Mouse (Mus musculus) ovary, postnatal 36 days (tissue): ENCODE results near the gene Pon3.
A peak's percentile ranks its signal among the peaks of the same experiment; 100 is the strongest.

Experiments used
- DNase-seq: peaks from one replicate; pipeline ENCODE4 v3.0.0; 2022; ENCODE audit warnings: low spot score, mixed read lengths

The Pon3 gene

DNA sequence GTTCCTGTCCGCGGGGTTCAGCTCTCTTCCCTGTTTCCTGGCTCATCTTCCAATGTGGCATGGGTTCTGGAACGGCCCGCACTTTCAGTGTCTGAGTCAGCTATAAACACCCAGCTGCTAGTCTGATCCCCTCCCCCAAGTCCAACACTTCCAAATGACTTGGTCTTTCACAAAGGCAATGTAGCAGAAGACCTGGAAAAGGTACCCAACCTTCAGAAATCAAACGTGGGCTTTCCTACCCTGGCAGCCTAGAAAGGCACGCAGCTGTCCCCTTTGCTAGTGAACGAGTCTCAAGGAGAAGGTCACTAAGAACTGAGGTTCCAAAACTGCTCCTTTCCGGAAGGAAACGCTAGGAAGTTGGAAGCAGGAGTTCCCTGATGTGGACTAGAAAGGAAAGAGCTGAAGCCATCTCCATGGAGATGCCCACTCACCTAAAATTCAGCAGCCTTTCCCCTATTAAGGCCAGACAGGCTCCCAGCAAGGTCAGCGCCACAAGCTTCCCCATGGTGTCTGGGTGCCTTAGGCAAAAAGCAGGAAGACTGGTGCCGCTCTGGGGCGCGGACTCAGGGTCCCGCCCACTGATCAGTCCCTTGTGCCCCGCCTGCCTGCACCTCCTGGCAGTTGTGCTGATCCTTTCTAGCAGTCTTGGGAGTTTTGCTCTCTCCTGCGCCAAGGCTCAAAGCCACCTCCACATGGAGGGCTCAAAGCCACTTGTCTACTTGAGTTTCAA lies at the start of gene Pon3:
Pon3 (minus strand) TSS at position 565 of the 730 bp plus-strand sequence.
- DNase-seq: peak; percentile 74

- no peak for DNase-seq
Observed at GRCm38 (mm10) chr6:5304956-5305355, 48.9 kb upstream of the Pon3 start.

DNA sequence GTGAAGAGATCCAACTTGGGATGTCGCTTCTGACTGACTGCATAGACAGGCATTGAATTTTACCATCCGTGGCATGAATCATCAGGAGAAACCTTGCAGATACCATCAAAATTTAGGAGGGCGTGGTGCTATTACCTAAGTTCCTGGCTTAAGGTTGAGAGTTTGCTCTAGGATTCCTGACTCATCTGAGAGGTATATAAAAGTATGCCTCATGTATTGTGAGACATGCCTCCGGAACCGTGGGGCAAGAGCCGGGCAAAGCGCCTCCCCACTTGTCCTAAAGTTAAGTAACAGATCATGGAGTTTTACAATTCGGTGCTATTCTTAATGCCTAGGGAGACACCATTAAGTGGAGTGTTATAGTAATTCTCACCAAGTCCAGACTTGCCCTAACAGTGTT lies 44.5 kb upstream of the Pon3 start:
- DNase-seq: no peak

GRCm38 (mm10) chr6:5299561-5299960 lies 43.5 kb upstream of the Pon3 start:
- DNase-seq: no peak

GRCm38 (mm10) chr6:5298092-5298554 lies 42.0 kb upstream of the Pon3 start, which contains the start of gene Pon2:
Gene Pon2, minus strand, starts transcription at chr6:5298455.
- DNase-seq: peak; percentile 87

GRCm38 (mm10) chr6:5297321-5298091 lies 41.4 kb upstream of the Pon3 start:
- peak; percentile 31 for DNase-seq

GRCm38 (mm10) chr6:5296067-5296466 lies 40.0 kb upstream of the Pon3 start:
- DNase-seq: no peak

- no peak for DNase-seq
Observed at GRCm38 (mm10) chr6:5294659-5295449, 38.8 kb upstream of the Pon3 start.

DNA sequence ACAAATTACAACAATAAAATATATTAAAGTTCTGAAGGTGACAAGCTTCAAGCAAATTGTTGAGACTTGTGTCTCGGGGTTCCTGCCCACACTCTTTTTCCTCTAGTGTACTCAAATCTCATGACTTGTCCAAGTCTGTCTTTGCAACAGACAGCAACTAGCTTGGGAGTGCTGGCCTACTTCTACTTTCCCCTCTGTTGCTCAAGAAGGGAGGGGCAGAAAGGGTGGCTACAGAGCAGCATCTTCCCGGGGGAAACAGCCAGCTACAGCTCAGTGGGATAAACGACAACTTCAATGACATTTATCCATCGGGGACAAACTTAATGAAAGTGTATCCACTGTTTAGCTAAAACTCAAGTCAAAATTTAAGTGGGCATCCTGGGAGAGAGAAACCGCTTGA lies 36.8 kb upstream of the Pon3 start:
- no peak for DNase-seq

- DNase-seq: no peak
Observed at GRCm38 (mm10) chr6:5291450-5291849, 35.4 kb upstream of the Pon3 start.

- DNase-seq: no peak
Observed at GRCm38 (mm10) chr6:5287919-5288318, 31.8 kb upstream of the Pon3 start.

DNA sequence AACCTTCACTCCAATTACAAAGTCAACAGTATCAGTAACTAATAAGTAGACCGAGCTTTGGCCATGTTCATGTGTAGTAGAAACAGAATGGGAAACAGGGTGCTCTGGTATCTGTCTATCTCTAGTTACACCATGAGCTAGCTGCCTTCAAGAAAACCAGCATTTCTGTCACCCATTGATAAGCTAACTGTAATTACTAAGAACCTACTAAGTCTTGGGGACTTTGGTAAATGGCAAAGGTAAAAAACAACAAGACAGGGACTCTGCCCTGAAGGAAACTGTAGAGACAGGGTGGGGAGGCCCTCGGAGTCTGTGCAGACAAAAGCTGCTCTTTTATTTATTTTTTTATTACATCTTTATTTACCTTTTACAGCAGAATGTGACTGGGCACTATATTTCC lies 31.3 kb upstream of the Pon3 start:
- no peak for DNase-seq

GRCm38 (mm10) chr6:5282418-5282817 lies 26.3 kb upstream of the Pon3 start:
- no peak for DNase-seq

DNA sequence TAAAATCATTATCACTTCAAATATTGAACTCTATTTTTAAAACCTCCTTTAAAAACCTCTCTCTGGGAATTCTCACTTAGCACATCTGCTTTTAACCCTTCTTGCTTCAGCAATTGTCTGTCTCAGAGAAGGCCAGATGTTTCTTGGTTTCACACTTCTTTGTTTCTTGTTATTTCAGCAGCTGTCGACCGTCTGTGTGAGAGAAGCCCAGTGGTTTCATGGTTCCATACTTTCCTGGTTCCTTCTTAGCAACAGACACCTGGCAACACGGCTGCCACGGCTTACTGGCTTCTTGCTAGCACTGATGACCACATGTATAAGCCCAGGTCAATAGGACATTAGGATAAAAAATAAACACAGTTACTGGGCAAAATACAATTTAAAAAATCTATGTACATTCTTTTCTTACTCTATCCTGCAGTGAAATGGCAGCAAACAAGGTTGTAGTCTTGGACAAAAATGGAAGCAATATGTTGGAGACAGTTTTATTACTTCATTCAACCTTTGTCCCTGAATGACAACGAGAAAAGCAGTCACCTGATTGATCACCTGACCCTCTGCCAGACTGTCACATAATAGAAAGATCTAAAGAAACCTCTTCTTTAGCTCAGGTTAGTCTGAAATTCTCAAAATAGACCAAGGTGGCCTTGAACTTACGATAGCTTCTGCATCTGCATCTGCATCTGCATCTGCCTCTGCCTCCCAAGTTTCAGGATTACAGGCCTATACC lies 24.7 kb upstream of the Pon3 start:
- DNase-seq: no peak

- no peak for DNase-seq
Observed at GRCm38 (mm10) chr6:5277972-5278371, 21.9 kb upstream of the Pon3 start.

DNA sequence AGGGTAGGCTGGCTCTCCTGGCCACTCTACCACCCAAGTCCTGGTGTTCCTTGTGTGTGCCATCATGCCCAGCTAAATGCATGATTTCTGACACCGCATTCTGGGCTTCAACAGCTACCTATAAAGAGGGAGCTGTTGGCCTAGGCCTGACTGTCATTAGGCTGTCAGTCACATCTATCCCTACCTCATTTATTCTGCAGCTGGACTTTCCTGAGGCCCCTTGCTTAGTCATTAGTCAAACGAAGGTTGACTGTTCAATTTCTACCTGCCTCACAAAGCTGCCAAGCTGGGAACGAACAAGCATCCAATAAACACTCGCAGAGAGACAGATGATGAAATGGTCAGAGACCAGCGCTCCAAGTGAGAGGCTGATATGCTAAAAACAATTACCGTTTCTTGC lies 13.6 kb upstream of the Pon3 start:
- DNase-seq: no peak

GRCm38 (mm10) chr6:5264793-5265192 lies 8.7 kb upstream of the Pon3 start:
- no peak for DNase-seq

DNA sequence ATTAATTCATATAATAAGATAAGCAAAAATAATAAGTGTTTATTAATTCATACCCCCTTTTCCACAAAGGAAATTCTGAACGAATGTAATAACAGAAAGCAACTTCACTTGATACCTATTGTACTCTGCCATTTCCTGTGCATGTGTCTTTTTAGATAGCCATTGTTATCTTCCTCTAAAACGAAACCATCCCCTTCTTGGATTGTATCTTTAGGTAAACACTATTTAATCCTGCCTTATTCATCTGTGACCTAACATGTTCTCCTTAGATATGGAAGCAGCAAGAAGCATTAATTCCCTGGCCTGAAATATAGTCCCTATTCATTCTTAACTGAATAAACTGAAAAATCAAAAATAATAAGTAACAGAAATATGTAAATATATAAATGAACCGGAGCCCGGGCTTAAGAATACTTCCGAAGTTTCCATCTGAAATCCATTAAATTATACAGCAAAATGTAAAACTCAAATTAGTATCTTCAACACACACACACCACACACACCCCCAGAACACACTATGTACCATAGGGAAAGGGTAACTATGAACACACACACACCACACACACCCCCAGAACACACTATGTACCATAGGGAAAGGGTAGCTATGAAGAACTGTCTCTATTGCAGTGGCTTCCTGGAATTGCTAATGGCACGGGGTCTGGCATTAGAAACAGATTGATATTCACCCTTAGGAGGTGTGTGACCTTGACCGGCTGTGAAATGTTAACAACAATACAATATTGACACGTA lies 7.3 kb upstream of the Pon3 start:
- DNase-seq: no peak

- DNase-seq: no peak
Observed at GRCm38 (mm10) chr6:5262322-5263249, 6.5 kb upstream of the Pon3 start.

GRCm38 (mm10) chr6:5255291-5255690 lies 795 bp downstream of the Pon3 start:
- no peak for DNase-seq
